Mouse (Mus musculus): ENCODE results near the gene Acot12.

- TF ChIP-seq CTCF (IDR thresholded peaks at IDR 0.05; ENCODE audit: borderline replicate concordance, control insufficient read depth, extremely low read depth, insufficient read depth, low read length, poor library complexity) (no peak), POLR2A (IDR thresholded peaks at IDR 0.05; ENCODE audit: control insufficient read depth, extremely low read depth, insufficient read depth, low read length, poor library complexity) (no peak)
Measured at GRCm38 (mm10) chr13:91759791-91760190, 18.5 kb downstream of the Acot12 start.
